Mouse (Mus musculus): Measurements from ENCODE around the gene Gns. TPM values are rescaled to one million over a fixed set of nuclear protein-coding genes. Genes with fewer than 3 reads are reported as not detected.

The Gns gene
- total RNA-seq, 2 experiments from 2014 or later, result 67.9 to 68.9 TPM

GRCm38 (mm10) chr10:121364306-121364705 is 584 bp upstream of the Gns start:
- DNase-seq (ENCODE audit: low spot score in 2 of 2), result no peak

- no peak for DNase-seq (ENCODE audit: low spot score in 2 of 2)
Observed at GRCm38 (mm10) chr10:121365781-121366272, 937 bp downstream of the Gns start.

DNA sequence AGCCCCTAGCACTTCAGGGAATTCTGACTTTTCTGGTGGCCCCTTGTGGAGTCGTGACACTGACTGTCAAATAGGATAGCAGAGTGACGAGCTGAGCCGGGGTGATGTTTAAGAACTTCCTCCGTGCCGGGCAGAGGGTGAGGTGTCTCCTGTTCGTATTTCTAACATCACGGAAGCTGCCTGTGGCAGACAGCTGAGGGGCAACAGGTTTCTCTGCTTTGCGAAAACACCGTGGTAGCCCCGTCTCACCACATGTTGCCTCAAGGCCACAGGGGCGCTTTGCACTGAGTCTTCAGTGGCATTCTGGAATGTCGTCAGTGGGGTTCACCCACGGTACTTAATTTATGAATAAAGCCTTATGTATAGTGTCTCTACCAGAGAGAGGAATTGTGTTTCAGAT is 2.4 kb downstream of the Gns start:
- no peak for DNase-seq (ENCODE audit: low spot score in 2 of 2)

- no peak for DNase-seq (ENCODE audit: low spot score in 2 of 2)
Observed at GRCm38 (mm10) chr10:121367780-121368179, 2.9 kb downstream of the Gns start.

- no peak for DNase-seq (ENCODE audit: low spot score in 2 of 2)
Observed at GRCm38 (mm10) chr10:121368783-121369465, 4.0 kb downstream of the Gns start.

- DNase-seq (ENCODE audit: low spot score in 2 of 2), result no peak
Observed at GRCm38 (mm10) chr10:121370777-121371176, 5.9 kb downstream of the Gns start.

DNA sequence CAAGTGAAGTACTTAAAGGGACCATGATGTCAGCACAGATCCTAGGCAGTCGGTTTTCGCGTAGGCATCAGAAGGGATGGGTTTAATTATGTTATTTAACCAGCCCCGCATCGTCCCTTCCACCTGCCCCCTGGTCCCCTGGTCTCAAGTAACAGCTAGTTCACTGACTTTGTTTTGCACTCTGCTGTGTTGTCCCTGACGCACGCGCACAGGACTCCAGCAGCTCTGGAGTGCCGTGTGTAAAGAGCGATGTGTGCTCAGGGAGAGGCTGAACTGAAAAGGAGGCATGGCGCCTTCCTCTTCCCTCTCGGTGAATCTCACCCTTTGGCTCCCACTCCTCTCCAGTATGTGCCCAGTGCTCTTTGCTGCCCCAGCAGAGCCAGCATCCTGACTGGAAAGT is 9.1 kb downstream of the Gns start:
- DNase-seq (ENCODE audit: low spot score in 2 of 2), result no peak

GRCm38 (mm10) chr10:121374693-121375620 is 10.1 kb downstream of the Gns start:
- DNase-seq (ENCODE audit: low spot score in 2 of 2), result no peak

DNA sequence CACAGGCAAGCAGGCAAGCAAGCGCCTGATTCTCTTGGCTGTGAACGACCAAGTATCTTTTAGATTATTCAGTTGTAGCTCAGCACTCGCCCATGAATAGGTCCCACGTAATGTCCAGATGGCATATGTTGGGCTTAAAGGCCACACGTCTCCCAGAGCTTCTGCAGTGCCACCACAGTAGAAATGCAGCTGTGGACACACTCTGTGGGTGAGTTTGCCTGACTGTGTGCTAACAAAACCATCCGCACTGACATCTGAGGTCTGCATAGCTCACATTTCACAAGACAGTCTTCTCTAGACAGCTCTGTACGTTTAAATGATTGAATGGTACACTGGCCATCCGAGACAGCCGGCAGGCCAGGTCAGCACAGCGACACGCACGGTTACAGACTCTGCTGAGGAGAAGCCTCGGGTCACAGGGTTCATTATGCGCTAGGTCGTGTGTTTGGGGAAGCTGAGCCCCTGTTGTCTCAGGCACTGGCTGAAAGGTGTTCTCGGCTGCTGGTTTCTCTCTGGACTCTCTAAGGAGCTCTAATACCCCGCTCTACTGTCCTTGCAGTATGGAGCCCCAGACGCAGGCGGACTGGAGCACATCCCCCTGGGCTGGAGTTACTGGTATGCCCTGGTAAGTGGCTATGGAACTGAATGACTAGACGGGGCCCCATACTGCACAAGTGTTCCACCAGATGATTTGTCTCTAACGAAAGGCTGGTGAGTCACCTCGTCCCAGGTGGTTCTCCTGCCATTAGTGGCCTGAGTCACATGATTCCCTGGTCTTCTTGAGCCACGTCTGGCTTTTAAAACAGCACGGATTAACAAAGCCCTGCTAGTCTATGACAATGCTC is 11.0 kb downstream of the Gns start:
- no peak for DNase-seq (ENCODE audit: low spot score in 2 of 2)

- DNase-seq (ENCODE audit: low spot score in 2 of 2), result no peak
Observed at GRCm38 (mm10) chr10:121376530-121377271, 11.8 kb downstream of the Gns start.

DNA sequence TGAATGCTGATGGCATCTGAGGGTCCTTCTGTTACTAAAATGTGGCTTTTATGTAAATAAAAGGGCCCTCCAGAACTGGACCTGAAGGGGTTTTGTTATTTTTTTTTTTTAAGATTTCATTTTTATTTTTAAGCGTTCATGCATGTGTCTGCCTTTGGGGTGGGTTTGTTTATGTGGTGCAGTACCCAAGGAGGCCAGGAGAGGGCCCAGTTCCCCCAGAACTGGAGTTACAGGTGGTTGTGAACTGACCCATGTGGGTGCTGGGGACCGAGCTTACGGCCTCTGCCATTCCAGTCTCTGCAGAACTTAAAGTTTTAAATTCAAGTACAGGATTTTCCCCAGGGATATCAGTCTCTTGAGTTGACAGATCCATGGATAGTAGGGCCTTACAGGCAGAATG is 14.5 kb downstream of the Gns start:
- DNase-seq (ENCODE audit: low spot score in 2 of 2), result no peak

DNA sequence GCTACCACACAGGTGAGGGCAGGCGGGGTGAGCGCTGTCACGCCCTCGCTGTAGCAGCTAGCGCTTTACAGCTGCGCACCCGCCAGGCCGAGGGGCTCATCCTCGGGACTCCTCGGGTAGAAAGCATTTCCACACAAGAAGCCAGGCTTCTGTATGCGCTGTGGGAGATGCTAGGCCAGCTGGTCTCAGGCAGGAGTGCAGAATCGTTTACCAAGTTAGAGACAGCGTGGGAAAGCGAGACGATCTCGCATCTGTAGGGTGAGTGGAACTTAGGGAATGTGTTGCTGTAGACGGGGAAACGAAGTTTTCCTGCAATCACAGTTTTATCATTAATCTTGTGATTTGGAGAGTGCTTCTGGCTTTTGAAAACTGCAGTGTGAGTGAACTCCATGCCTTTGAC is 16.4 kb downstream of the Gns start:
- no peak for DNase-seq (ENCODE audit: low spot score in 2 of 2)

DNA sequence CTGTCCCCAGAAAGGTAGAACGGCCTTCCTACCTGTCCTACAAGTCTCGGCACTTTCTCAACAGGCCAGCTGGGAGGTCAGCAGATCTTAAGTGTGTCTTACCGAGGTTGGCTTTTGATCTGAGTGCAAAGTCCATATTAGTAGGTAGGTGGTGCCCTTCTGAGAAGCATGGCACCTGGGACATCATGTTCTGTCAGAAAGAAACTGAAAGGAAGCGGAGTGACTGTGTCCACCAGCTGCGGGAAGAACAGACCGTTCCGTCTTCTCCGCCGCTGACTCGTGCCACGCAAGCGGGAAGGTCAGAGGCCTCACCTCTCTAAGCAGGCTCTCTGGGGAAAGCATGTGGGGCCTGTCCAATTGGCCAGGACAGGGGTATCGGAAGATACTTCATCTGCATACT is 19.8 kb downstream of the Gns start:
- DNase-seq (ENCODE audit: low spot score in 2 of 2), result no peak

GRCm38 (mm10) chr10:121385695-121386094 is 20.8 kb downstream of the Gns start:
- DNase-seq (ENCODE audit: low spot score in 2 of 2), result no peak

- no peak for DNase-seq (ENCODE audit: low spot score in 2 of 2)
Observed at GRCm38 (mm10) chr10:121386347-121386746, 21.5 kb downstream of the Gns start.

GRCm38 (mm10) chr10:121390602-121391001 is 25.7 kb downstream of the Gns start:
- DNase-seq (ENCODE audit: low spot score in 2 of 2), result no peak

DNA sequence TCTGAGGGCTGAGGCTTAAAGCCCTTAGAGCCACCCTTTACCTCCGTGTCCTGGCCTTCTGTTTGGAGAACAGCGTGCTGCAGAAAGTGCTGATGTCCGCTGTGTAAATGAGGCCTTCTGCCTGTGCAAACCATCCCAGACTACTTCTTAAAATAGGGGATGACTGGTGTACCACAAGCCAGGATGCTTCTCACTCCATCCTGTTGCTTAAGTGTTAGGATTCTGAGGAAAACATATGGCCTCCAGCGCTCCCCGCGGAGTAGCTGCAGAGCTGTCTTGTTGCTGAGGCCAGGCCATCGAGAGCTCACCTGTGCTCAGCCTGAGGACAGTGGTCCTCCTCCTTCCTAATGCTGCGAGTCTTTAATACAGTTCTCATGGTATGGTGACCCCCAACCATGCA is 27.0 kb downstream of the Gns start:
- DNase-seq (ENCODE audit: low spot score in 2 of 2), result no peak

- DNase-seq (ENCODE audit: low spot score in 2 of 2), result no peak
Observed at GRCm38 (mm10) chr10:121394270-121394669, 29.4 kb downstream of the Gns start.

DNA sequence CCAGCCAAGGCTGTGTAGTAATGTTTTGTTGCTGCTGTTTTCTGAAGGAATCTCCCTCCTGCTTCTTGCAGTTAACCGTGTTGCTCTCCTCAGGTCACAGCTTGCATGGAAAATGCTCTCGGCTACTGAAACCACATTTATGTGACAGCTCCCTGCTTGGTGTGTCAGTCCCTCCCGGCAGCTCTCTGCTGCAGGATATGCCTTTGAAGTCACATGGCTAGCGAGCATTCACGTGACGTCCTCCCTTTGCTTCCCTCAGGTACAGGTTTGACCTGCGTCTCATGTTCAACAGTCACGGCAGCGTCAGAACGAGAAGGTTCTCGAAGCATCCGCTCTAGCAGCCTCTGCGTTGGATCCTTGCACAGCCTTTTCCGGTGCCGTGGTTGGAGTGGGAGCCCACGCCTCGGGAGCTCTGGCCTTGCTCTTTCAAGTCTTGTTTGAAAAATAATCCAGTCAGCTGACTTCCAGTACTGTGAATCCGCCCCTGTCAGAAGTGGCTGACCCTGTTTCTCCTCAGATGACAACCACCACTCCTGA is 30.0 kb downstream of the Gns start:
- no peak for DNase-seq (ENCODE audit: low spot score in 2 of 2)

DNA sequence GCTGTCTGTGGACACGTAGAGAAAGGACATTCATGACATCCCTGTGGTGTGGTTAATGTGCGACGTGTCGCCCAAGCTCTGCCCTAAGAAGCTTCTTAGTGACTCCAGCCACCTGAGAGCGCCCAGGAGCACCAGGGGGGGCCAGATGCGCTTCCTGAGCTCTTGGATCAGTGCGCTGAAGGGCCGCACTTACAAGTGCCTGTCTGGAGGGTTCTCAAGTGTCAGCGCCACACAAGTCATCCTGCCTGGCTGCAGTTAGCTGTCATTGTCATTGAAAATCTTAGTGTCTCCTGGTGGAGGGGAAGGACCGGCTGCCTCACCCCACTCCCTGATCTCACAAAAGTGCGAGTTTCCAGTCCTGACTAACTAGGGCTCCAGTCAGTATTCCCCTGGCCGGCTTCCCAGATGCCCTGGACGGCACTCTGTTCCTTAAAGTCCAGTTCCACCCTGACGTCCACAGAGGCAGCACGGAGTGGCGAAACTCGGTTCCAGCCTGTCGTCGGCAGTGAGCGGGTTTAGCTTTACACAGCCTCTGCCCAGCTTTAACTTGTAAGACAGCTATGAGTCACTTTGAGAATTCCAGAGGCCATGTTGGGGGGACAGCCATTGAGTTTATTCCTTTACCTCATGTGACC is 30.8 kb downstream of the Gns start:
- peak in 1 of 2 experiments; percentile 27 for DNase-seq (ENCODE audit: low spot score in 2 of 2)
